Mouse (Mus musculus) cerebral cortex, adult 2 months (tissue): Measurements from ENCODE around the gene Rxfp4.

Source experiments
- WGBS: fragments of 180-500 bp; shearing (Covaris S2); methylation state at CpG from one replicate; pipeline ENCODE4 v1.1.7; 2018; 5-methylcytosine and 5-hydroxymethylcytosine counted together

Gene Rxfp4

DNA sequence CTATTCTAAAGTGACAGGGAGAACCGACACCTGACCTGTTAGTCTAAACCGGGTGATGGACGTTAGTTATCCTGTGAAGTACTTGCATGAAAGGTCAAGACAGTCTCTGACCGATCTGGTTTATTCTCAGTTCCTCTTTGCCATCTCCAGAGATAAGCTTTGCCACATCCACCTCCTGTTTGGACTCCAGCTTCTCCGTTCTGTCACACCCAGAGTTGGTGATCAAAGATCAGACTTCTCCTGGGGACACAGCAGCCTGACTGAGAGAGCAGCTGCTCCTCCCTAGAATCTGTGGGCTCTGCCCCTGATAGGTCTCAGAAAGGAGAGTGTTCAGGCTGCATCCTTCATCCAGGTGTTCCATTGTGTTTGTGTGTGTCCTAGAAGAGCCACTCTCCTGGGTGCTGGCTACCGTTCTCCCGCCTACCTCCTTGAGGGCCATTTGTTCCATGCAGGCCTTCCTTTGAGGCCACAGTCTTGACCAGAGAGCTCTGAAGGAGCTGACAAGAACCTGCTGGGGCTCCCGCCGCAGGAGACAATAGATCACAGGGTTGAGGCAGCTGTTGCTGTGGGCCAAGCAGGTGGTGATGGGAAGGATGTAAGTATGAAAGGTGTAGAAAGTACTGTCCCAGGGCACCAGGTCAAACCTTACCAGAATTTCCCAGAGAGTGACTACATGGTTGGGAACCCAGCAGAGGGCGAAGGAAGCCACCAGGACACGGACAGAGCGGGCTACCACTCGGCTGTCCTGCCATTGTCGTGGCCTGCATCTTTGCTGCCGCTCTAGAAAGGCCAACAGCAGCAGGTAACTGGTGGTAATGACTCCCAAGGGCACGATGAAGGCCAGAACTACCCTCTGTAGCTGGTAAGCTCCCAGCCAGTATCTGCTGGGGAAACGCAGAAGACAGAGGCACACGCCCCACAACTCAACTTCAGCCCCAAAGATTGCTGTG, 998 bp downstream of the Rxfp4 start:
- WGBS = 81% methylated on average over 18 of the region's 18 CpGs

DNA sequence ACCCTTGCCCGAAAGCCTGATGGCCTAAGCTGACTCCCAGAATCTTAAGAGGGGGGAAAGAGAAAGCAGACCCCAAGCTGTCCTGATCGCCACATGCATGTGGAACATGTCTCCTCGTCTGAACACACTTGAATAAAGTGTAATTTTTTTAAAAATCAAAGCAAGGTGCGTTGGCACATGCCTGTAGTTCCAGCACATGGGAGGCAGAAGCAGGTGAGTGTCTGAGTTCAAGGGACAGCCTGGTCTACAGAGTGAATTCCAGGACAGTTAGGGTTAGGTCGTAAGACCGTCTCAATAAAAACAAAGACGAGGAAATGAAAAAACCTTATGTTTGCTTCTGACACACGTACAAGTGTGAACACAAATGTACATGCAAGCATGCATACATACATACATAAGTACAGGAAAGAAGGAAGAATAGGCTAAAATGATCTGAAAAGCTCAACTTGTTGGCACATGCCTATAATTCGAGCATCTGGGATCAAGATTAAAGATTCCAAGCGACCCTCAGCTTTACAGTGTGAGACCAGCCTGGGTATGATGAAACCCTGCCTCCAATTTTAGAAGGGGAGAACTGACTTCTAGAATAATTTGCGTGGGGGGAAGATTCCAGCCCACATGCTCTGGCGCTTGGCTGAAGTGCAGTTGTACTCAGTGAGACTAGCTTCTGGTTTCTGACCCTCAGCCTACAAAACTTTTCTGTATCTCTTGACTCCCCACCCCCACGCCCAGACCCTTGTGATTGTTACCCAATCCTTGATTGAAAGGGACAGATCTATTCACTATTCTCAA, 2.0 kb downstream of the Rxfp4 start:
- 52% methylated on average over 13 of the region's 13 CpGs for WGBS

DNA sequence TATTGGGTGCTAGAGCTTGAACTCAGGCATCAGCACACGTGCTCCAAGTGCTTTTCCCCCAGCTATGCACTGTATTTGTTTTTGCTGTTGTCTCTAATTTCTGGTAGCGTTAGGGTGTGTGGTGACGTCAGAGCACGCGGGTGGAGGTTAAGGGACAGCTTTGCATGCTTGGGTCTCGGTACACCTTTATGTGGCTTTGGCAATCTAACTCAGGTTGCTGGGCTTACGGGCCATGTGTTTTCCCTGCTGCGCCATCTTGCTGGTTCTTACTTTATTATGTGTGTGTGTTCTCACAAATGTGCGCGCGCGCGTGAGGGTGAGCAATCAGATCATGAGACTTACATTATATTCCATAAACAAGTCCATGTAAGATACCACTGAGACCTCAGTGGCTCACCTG, 3.0 kb downstream of the Rxfp4 start:
- WGBS = 92% methylated on average over 13 of the region's 13 CpGs

DNA sequence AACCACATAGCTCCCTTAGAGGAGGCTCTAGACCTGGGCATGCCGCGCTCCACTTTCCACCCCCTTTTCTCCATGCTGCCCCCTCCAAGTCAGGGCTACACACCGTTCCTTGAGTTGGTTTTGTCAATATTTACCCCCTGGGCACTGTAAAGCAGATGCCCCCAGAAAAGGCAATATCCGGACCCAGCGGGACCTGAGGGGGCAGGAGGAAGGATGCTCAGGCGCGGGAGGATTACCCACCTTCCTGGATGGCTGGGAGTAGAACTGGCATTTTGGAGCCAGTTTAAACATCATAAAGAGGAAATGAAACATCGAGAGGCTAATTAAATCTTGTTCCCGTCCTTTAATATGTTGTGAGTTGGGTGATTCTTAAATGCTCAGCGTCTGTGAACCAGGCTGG, 3.8 kb downstream of the Rxfp4 start:
- WGBS = 43% methylated on average over 10 of the region's 10 CpGs

DNA sequence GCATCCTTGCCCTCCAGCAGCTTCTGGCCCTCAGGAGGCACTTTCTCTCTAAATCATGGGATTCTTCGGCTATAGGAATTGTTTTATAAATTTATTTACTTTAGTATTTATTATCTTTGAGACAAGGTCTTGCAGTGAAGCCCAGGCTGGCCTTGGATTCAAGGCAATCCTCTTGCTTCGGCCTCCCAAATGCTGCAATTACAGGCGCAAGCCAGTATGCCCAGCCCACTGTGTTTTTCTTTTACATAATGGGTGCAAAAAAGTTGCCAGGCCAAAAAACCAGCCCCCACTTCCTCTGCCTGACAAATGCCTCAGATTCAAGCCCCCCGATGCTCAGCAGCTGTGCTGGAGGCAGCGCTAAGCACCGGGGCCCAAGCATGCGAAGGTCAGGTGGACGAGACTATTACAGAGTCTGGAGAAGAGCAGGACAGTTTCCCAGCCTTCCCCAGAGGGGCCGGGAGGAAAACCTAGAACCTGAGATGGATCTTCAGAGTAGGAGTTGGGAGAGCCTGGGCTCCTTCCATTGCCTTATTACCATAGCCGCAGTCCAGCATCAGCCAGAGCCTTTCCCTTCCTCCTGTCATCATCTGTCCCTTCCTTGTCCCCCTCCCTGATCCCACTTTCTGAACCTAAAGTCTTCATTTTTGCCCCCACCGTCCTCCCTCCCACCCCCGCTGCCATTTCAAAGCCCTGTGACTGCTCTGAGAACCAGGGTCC, 4.3 kb downstream of the Rxfp4 start:
- WGBS = 61% methylated on average over 12 of the region's 12 CpGs

DNA sequence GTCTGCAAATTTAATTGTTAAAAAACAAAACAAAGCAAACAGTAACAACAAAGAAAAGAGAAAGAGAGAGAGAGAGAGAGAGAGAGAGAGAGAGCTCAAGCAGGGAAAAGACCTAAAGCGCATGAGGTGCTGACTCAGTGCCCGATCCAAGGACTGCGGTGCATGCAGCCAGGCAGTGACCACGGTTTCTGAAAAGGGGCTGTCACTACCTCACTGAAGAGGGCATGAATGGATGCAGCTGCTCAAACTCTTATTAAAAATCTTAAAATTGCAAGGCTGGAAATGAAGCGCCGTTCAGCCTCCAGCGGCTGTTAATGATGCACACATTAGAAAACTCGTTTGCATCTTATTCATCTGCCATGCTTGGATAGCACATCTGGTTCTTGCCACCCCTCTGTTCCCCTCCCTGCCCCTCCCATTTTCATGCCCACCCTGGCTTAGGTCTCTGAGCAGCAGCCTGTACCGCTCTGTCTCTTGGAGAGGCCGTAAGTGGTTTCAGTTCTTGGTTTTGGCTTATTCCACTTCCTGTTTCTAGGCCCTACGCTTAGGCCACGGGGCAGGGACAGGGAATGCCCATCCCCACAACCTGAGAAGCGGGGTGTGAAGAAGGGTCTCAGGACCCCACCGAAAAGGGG, 5.0 kb downstream of the Rxfp4 start:
- 77% methylated on average over 14 of the region's 14 CpGs for WGBS

DNA sequence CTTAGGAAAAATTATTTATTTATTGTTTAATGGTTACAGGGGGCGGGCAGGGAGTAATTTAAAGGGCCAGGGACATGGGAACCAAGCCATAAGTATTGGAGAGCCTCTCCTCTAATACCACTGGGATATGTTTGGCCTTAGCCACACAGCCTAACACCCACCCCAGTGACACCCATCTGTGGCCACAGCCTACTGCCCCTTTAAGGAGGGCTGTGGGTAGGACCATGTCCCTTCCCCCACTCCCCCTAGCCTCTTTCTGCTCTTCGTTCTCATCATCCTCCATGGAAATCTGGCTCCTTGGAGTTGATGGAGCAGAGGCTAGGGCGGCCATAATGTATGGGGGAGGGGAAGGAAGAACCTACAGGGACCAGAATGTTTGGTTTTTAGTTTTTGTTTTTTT, 5.9 kb downstream of the Rxfp4 start:
- WGBS = 70% methylated on average over 3 of the region's 3 CpGs

DNA sequence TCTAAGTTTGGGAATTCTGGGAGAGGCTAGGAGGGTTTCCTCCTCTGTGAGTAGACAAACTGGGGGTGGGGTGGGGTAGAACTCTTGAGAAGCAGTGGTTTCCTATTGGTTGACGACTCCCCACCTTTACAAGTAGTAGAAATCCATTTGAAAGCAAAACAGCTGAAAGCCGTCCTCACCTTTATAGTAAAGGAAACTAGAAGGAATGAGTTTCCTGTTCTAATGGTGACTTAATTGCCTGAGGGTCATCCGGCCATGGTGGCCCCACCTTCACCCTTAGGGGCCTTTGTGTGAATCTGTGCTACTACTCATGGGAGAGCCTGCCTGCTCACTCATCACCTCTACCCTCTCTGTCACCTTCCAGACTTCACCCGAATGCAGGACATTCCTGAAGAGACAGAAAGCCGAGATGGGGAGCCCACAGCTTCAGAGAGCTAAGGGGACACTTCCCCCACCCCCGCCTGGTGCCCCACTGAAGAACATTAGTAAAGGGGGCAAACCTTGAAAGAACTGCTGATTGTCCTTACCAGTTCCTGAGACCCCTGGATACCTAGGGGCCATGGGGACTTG, 6.4 kb downstream of the Rxfp4 start:
- WGBS = 82% methylated on average over 6 of the region's 6 CpGs

DNA sequence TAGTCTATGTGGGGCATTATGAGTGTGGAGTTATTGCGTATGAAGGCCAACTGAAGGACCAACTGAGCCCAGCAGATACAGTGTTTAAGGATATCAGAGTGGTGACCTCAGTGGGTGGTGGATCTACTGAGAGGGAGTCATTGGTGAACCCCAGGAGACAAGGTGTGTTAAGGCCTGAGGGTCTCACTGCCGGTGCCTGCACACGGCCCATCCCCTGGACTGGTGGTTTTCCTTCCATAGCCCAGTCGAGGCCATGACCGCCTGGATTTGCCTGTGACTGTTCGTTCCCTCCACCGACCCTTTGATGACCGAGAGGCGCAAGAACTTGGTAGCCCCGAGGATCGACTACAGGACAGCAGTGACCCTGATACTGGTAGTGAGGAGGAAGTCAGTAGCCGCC, 7.0 kb downstream of the Rxfp4 start:
- WGBS = 90% methylated on average over 12 of the region's 12 CpGs

DNA sequence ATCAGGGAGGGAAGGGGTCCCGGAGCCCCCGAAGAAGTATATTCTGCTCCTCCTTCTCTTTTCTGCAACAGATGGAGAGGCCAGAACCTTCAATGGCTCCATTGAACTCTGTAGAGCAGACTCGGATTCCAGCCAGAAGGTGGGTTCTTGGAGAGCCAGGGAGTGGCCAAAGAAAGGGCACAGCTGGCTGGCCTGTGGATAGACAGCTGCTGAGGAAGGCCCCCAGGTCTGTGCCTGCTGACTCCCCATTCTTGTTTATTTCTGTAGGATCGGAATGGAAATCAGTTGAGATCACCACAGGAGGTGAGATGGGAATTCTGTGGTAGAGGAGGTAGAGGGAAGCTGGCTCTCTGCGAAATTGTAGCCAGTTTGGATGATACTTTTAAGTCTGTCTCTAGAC, 9.9 kb downstream of the Rxfp4 start:
- WGBS = 61% methylated on average over 5 of the region's 5 CpGs

DNA sequence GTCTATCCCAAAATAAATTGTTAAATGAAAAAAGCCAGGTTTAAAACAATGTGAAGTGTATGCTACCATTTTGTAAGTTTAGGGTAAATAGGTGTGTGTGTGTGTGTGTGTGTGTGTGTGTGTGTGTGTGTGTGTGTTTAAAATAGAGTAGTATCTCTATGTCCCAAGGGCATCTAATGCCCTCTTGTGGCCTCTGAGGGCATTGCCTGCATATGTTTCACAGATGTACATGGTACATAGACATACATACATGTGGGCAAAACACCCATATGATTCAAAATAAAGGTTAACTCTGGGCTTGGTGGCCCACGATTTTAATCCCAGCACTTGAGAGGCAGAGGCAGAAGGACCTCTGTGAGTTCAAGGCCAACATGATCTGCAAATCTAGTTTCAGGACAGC, 12.3 kb downstream of the Rxfp4 start:
- 61% methylated on average over 1 of the region's 1 CpGs for WGBS

DNA sequence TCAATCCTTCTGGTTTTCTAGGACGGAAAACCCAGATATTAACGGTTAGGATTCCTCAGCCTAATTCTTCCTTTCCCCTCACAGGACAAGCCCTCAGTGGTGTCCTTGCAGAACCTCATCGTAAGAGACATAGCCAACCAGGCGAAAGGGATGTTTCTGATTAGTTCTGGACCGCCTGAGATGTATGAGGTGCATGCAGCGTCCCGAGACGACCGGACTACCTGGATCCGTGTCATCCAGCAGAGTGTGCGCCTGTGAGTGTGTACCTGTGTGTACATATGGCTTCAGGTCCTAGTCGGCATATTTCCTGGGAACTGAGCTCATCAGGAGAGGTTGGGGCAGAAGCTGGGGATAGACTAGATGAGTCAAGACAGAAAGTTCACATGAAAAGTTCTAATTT, 13.7 kb downstream of the Rxfp4 start:
- 94% methylated on average over 12 of the region's 12 CpGs for WGBS

DNA sequence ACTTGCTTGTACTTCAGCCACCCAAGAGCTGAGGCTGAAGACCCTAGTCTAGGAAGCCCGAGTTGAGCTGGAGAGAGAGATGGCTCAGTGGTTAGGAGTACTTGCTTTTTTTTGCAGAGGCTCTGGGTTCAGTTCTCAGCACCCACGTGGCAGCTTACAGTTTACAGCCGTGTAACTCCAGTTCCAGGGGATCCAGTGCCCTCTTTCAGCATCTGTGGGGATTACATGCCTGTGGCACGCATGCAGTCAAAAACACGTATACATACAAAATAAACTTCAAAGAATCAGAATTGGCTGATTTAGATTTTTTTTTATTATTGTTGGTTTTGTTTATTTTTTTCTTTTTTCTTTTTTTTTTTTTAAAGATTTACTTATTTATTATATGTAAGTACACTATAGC, 15.8 kb downstream of the Rxfp4 start:
- 87% methylated on average over 5 of the region's 5 CpGs for WGBS

DNA sequence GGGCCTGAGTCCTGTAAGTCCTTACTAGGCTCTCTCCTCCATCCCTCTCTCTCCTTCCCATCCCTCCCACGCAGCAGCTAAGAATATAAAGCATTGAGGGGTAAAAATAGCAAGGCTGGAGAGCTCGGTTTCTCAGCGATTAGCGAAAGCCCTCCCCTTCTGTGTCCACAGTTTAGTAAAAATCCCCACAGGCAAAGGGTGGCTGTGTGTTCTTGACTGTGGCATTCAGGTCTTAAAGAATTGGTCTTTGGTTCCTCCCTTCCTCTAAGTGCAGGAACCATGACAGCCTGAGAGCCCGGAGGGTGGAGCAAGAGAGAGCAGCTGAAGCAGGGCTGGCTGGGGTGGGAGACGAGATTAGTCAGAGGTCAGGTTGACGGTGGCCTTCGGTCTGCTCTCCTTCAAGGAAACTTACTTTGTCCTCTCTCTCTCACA, 16.4 kb downstream of the Rxfp4 start:
- 34% methylated on average over 8 of the region's 8 CpGs for WGBS

DNA sequence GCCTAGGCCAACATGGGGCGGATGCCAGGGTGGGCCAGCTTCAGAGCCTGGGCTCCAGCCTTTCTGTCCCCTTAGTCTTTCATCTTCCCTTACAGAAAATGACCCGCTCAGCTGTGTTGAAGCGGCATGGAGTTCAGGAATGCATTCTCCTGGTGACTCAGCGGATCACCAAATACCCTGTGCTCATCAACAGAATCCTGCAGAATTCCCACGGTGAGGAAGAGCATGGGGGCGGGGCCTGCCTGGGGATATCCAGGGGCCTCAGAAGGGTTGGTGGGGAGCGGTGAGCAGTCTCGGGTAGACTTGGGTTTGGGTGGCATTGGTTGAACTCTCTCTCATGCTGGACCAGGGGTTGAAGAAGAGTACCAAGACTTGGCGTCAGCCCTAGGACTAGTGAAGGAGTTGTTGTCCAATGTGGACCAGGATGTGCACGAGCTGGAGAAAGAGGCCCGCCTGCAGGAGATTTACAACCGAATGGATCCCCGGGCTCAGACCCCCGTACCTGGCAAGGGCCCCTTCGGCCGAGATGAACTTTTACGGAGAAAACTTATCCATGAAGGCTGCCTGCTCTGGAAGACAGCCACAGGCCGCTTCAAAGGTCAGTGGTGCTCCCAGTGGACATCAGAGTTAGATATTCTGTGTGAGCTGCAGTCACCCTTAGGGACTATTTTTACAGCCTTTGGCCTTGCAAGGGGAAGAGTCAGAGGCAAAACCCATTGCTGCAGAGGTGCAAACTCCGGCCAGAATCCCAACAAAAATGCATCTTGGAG, 17.3 kb downstream of the Rxfp4 start:
- 69% methylated on average over 19 of the region's 19 CpGs for WGBS

DNA sequence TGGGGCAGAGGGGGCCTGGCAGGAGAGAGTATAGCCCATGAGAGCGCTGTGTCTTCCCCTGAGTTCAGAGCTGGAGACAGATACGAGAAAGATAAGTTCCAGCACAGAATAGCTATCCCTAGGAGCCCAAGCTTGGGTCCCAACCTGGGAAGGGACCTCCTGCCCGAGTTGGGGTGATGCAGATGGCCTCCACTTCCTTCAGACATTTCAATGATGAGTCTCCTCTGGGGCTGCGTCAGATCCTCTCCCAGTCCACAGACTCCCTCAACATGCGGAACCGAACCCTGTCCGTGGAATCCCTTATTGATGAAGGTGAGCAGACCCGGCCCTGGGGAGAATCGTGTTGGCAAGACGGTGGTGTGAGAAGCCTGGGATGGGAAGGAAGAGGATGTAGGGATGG, 19.9 kb downstream of the Rxfp4 start:
- 77% methylated on average over 10 of the region's 10 CpGs for WGBS

DNA sequence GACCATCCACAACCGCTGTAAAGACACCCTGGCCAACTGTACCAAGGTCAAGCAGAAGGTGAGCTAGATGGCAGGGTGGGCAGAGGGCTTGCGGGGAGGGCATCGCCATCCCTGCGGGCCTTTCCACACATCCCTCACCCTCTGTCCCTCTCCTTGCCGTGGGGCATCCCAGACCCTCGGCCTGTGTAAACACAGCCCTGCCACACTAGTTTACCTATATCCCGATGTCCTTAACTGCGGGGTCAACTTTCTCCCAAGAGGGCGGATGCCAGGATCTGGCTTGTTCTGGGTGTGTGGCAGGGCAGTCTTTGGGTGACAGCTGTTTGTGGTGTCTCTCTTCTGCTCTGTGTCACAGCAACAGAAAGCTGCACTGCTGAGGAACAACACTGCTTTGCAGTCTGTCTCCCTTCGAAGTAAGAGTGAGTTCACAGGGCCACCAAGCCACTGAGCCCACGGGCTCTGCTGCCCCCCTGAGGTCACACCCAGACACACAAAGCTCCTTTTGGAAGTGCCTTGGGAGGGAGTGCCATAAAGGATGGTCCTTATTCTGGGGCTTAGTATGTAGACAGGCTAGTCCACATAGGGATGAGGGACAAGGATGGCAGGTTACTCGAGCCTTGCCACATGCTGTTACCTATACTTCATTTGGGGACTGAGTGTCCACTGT, 20.9 kb downstream of the Rxfp4 start:
- 50% methylated on average over 12 of the region's 12 CpGs for WGBS

DNA sequence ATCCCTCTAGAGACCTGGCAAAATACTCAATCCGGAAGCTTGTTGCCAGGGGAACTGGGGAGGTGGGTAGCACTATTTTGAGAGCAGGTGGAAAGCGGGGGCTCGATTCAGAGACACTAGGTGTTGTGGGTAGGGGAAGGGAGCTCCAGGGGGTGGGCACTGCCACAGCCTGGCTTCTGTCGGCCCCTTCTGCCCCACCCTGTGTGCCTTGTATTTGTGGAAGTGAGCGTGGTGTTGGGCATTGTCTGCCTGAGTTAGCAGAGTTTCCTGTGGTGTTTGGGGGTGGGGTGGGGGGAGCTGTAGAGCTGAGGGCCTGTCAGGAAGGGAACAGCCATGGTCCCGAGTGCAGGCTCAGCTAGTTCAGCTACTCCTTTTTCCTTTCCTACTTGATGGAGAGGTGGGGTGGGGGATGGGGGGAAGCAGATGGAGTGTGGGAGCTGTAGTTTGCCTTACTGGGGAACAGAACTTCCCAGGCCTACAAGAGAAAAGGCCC, 22.0 kb downstream of the Rxfp4 start:
- 16% methylated on average over 6 of the region's 6 CpGs for WGBS

DNA sequence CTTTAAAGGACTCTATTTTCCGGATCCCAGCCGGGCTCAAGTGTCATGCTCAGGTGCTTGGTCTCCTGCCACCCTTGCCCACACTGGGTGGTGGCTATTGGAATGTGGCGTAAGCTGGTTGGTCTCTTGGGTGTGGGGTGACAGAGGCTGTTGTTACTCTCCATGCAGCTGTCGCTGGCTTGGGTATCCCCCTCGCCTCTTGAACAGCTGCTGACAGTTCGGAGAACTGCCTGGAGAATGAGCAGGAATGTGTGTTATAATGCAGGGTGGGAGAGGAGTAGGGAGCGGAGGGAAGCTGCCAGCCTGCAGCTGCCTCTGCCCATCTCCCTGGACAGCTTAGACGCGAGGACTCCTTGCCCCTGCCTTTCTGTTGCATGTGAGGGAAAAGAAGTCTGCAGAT, 22.9 kb downstream of the Rxfp4 start:
- WGBS = 25% methylated on average over 9 of the region's 9 CpGs

DNA sequence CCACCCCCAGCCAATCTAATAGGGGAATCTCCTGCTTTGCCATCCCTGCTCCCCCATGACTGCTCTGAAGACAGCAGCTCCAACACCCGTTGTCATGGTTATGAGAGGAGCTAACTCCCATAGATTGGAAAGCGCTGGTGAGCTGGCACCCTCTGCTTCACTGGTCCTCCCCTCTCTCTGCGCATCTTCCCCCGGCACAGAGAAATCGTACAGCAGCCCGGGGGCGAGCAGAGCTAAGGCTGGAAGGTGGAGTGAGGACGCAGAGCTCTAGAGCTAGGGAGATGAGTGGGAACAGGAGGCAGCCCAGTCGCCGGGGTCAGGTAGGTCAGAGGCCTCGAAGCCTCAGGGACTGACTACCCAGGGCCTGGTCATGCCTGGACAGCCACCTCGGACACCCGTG, 23.7 kb downstream of the Rxfp4 start:
- WGBS = 19% methylated on average over 13 of the region's 13 CpGs
